Mouse (Mus musculus) neural tube, embryonic 13.5 days (tissue): Measurements from ENCODE around the gene Evpl. TPM values are rescaled to one million over a fixed set of nuclear protein-coding genes. Genes with fewer than 3 reads are reported as not detected.

ENCODE experiments used
- ATAC-seq: fragments of 200-750 bp; cut with Nextera tagmentation; 2 replicates; pipeline ENCODE4 v1.8.0; 2017; ENCODE audit warnings: low read depth, mild to moderate bottlenecking, moderate TSS enrichment, moderate library complexity
- H3K27ac ChIP-seq: fragments of 300-500 bp; sonication (generic); replicated peaks from 2 replicates; pipeline ENCODE4 v1.5.1; 2015; ENCODE audit warnings: moderate library complexity, mild to moderate bottlenecking, inconsistent platforms
- H3K27me3 ChIP-seq: fragments of 300-500 bp; sonication (generic); 2 replicates; pipeline ENCODE4 v1.6.1; 2015; ENCODE audit warnings: mild to moderate bottlenecking, inconsistent platforms
- H3K36me3 ChIP-seq: fragments of 300-500 bp; sonication (generic); 2 replicates; pipeline ENCODE4 v1.6.1; 2015; ENCODE audit warnings: mild to moderate bottlenecking, inconsistent platforms
- H3K4me1 ChIP-seq: fragments of 300-500 bp; sonication (generic); replicated peaks from 2 replicates; pipeline ENCODE4 v1.6.1; 2015; ENCODE audit warnings: inconsistent platforms
- H3K4me2 ChIP-seq: fragments of 300-500 bp; sonication (generic); 2 replicates; pipeline ENCODE4 v1.6.1; 2015; ENCODE audit warnings: inconsistent platforms, mild to moderate bottlenecking, moderate library complexity
- H3K4me3 ChIP-seq: fragments of 300-500 bp; sonication (generic); 2 replicates; pipeline ENCODE4 v1.5.1; 2015; ENCODE audit warnings: mild to moderate bottlenecking, inconsistent platforms
- H3K9ac ChIP-seq: fragments of 300-500 bp; sonication (generic); 2 replicates; pipeline ENCODE4 v1.6.1; 2015; ENCODE audit warnings: moderate library complexity, mild to moderate bottlenecking, inconsistent platforms
- H3K9me3 ChIP-seq: fragments of 300-500 bp; sonication (generic); 2 replicates; pipeline ENCODE4 v1.6.1; 2016; ENCODE audit warnings: inconsistent platforms
- WGBS: fragments of 180-500 bp; shearing (Covaris S2); methylation state at CpG from one replicate; pipeline ENCODE4 v1.1.7; 2015; 5-methylcytosine and 5-hydroxymethylcytosine counted together
- polyA plus RNA-seq: library from polyadenylated mRNA; unstranded; fragments of >200 nt; fragmentation: Nextera tagmentation; extraction: Ambion mirVana; gene quantifications from 2 replicates; pipeline ENCODE4 v1.2.1, GENCODE M21; 2015

Gene Evpl
- polyA plus RNA-seq, 1 experiment from 2014 or later: 0.59 TPM

DNA sequence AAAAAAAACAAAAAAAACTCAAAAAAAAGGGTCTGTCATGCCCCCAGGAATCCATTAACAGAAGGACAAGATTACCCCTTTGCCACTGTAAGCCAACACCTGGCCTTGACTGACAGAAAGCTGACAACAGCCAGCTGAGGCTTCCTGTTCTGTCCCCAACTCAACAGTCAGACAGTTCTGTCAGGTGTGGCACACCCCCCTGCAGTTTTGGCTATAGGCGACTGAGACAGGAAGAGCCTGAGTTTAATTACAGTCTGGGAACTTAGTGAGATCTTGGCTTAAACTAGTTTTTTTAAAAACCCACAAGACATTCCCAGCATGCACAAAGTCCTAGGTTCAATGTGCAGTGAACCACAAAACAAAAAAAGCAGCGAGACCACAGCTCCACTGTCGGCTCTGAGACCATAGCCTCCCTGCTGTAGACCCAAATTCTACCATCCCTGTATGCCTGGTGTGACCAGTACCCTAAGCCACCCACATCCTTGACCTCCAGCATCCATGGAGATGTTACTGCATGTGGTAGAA, 15.3 kb upstream of the Evpl start:
- no peak for ATAC-seq
- H3K9me3 ChIP-seq: no peaks in the 10 kb centered on the region
- 93% methylated on average over 3 of the region's 3 CpGs for WGBS

DNA sequence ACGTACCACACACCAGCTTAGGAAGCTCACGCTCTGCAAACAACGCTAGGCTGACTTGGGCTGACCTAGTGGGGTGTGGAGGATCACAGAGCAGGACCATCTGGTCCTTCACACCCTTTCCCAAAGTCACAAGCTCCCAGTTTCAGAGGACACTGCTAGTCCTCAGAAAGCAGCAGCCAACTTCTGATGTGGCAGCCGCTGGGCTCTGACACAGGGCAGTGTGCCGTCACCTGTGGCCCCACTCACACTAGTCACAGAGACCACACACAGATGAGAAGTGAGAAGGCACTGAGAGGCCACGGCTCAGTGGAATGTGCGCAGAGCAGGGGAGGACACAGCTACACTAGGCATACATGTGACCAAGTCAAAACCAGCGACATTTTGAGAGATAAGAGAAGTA, 13.0 kb upstream of the Evpl start:
- Histone ChIP-seq H3K9ac (no peak overlapping the region), H3K27me3 (no peaks in the 10 kb centered on the region), H3K27ac (no peak overlapping the region), H3K4me3 (no peak overlapping the region), H3K4me1 (no peaks in the 10 kb centered on the region), H3K9me3 (no peaks in the 10 kb centered on the region), H3K36me3 (peaks cover 99% of the 10 kb centered on the region), H3K4me2 (no peak overlapping the region)
- ATAC-seq: no peak
- WGBS: 94% methylated on average over 8 of the region's 8 CpGs

More for the DNA sequence above, 15.3 kb upstream of the Evpl start:
- no peaks in the 10 kb centered on the region for H3K4me1 ChIP-seq
- no peak overlapping the region for H3K27ac ChIP-seq
- no peak overlapping the region for H3K4me2 ChIP-seq
- no peak overlapping the region for H3K9ac ChIP-seq
- H3K4me3 ChIP-seq: no peak overlapping the region
- peaks cover 98% of the 10 kb centered on the region for H3K36me3 ChIP-seq
- no peaks in the 10 kb centered on the region for H3K27me3 ChIP-seq

DNA sequence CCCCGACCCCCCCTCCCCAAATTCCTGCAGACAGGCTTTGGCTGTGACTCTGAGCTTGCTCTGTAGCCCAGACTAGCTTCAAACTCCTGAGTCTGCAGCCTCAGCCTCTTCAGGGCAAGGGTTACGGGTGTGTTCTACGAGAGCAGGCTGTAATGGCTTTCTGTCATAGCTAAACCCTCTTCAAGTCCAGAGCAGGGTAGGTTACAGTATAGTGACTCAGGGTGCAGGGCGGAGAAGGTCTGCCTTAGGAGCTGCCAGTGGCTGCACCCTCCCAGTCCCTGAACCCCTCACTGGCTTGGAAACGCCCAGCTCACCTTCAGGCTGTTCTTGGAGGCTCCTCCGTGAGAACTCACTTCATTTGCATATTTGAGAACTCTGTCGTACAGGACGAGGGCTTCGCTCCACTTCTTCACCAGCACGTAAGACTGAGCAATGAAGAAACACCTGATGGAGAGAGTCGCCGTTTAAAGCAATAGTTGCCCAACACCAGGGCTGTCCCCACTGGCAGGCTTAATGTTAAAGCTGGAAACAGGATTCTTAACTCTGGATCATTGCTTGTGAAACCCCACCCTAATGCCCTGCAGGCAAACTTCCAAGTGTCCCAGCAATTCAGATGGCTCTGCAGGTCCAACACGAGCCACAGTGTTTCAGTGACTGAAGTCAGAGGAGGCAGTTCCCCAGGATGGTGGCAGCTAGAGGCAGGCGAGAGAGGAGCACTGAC, 9.8 kb upstream of the Evpl start:
- Histone ChIP-seq H3K27me3 (no peaks in the 10 kb centered on the region), H3K4me2 (no peak overlapping the region), H3K9me3 (no peaks in the 10 kb centered on the region), H3K36me3 (peaks cover 100% of the 10 kb centered on the region), H3K4me3 (no peak overlapping the region), H3K4me1 (no peaks in the 10 kb centered on the region), H3K27ac (no peak overlapping the region), H3K9ac (no peak overlapping the region)
- 86% methylated on average over 14 of the region's 14 CpGs for WGBS
- no peak for ATAC-seq

- Histone ChIP-seq H3K9me3 (no peaks in the 10 kb centered on the region), H3K4me1 (peaks cover 9% of the 10 kb centered on the region), H3K27me3 (no peaks in the 10 kb centered on the region), H3K9ac (no peak overlapping the region), H3K4me3 (no peak overlapping the region), H3K4me2 (no peak overlapping the region), H3K27ac (no peak overlapping the region), H3K36me3 (peaks cover 80% of the 10 kb centered on the region)
- no peak for ATAC-seq
- 70% methylated on average over 6 of the region's 6 CpGs for WGBS
Measured at GRCm38 (mm10) chr11:116245616-116246015, 7.7 kb upstream of the Evpl start.

DNA sequence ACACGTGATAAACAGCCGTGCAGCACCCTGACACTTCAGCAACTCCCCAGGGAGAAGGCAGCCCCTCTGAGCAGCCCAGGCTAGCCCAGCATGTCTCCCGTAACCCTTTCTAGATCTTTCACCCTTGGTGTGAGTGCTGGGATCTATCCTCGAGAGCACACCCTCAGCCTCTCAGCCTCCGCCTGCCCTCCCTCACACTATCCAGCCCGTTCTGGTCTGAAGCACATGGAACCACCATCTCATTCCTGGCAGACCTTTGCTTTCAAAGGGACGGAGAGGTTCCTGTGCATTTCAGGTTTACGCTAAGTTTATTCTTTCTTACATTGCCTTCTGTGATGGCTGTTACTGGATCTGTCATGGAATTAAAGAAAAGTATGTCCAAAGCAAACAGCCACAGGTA, 6.7 kb upstream of the Evpl start:
- 87% methylated on average over 8 of the region's 8 CpGs for WGBS
- no peak for ATAC-seq
- H3K9me3 ChIP-seq: no peaks in the 10 kb centered on the region
- no peak overlapping the region for H3K4me3 ChIP-seq
- H3K27me3 ChIP-seq: no peaks in the 10 kb centered on the region
- peaks cover 70% of the 10 kb centered on the region for H3K36me3 ChIP-seq
- H3K4me1 ChIP-seq: peaks cover 13% of the 10 kb centered on the region
- H3K4me2 ChIP-seq: no peak overlapping the region
- no peak overlapping the region for H3K27ac ChIP-seq
- H3K9ac ChIP-seq: no peak overlapping the region

DNA sequence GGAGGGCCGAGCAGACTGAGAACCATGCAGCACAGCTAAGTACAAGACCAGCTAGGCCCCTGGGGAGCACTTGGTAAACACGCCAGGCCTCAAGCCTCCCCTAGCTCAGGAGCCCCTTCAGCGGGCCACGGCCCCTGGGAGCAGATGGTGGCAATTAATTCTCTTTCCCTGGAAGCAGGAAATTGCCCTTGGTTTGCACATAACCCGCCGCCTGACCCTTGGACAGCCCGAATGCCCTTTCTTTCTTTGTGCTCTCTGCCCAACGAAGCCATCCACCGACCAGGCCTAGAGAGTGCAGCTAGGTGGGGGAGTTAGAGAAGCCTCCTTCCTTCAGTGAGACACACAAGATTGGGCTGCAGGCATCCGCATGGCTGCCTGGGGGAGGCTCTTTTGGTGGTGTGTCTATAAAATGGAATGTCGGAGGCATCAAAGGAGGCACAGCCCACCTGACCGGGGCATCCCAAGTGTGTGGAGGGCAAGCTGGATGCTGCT, 3.9 kb upstream of the Evpl start:
- 13% methylated on average over 12 of the region's 12 CpGs for WGBS
- H3K27ac ChIP-seq: no peak overlapping the region
- peaks cover 21% of the 10 kb centered on the region for H3K27me3 ChIP-seq
- H3K4me2 ChIP-seq: no peak overlapping the region
- ATAC-seq: no peak
- peak overlapping the region; percentile 1; the same call in 1 of the 2 replicates for H3K9ac ChIP-seq
- peaks cover 42% of the 10 kb centered on the region for H3K36me3 ChIP-seq
- peaks cover 22% of the 10 kb centered on the region for H3K4me1 ChIP-seq
- no peaks in the 10 kb centered on the region for H3K9me3 ChIP-seq
- H3K4me3 ChIP-seq: no peak overlapping the region

DNA sequence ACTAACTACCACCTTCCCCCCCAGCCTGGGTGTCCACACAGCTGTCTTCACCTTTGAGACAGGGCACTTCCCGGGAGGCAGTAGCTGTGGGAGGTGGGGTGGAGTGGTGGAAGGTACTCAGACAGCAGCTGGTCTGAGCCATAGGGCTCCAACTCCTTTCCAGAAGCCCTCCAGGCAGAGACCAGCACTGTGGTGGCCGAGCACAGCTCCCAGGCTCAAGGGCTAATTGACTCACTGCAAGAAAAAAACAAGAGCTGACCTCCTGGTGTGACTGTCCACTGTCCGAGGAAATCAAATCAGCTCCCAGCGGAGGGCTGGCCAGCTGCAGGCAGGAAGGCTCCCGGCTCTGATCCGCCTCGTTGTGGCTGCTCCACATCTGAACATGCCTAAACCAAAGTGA, 1.9 kb upstream of the Evpl start:
- WGBS: 5% methylated on average over 7 of the region's 7 CpGs
- Histone ChIP-seq H3K36me3 (peaks cover 22% of the 10 kb centered on the region), H3K4me2 (no peak overlapping the region), H3K4me1 (peaks cover 22% of the 10 kb centered on the region), H3K27ac (no peak overlapping the region), H3K9ac (no peak overlapping the region), H3K27me3 (peaks cover 26% of the 10 kb centered on the region), H3K4me3 (no peak overlapping the region), H3K9me3 (no peaks in the 10 kb centered on the region)
- ATAC-seq: no peak

GRCm38 (mm10) chr11:116234901-116235300, 3.0 kb downstream of the Evpl start:
- Histone ChIP-seq H3K9ac (no peak overlapping the region), H3K27ac (no peak overlapping the region), H3K4me1 (peaks cover 12% of the 10 kb centered on the region), H3K4me2 (no peak overlapping the region), H3K9me3 (no peaks in the 10 kb centered on the region), H3K27me3 (peaks cover 30% of the 10 kb centered on the region), H3K4me3 (no peak overlapping the region), H3K36me3 (no peaks in the 10 kb centered on the region)
- ATAC-seq: no peak
- WGBS: 86% methylated on average over 8 of the region's 8 CpGs

DNA sequence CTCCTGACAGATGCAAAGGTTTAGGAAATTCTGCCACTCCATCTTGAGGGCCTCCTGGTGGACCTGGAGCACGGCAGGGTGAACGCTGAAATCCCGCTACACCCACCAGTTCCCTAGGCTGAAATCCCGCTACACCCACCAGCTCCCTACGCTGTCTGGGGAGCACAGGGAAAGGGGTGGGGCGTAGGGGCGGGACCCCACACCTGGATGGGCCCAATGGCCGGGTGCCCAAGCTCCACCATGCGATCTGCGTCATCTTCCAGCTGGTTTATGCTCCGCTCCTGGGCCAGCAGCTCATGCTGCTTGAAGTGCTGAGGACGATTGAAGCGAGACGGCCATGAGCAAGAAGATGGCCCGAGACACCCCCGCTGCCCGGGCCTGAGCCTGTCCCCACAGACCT, 5.5 kb downstream of the Evpl start:
- Histone ChIP-seq H3K4me1 (no peaks in the 10 kb centered on the region; the same call in 1 of the 2 replicates), H3K4me3 (no peak overlapping the region), H3K27me3 (peaks cover 15% of the 10 kb centered on the region), H3K9ac (0 out of 2 replicates have a peak overlapping the region, but pooled peaks have one; percentile 26), H3K27ac (no peak overlapping the region), H3K36me3 (no peaks in the 10 kb centered on the region), H3K4me2 (peak overlapping the region; percentile 26; the same call in 1 of the 2 replicates), H3K9me3 (no peaks in the 10 kb centered on the region)
- WGBS: 30% methylated on average over 17 of the region's 17 CpGs
- ATAC-seq: 0 out of 2 replicates have a peak, but pooled peaks have one; percentile 43

- H3K27me3 ChIP-seq: peaks cover 20% of the 10 kb centered on the region
- no peak overlapping the region for H3K4me2 ChIP-seq
- no peak overlapping the region for H3K9ac ChIP-seq
- H3K9me3 ChIP-seq: no peaks in the 10 kb centered on the region
- 80% methylated on average over 4 of the region's 4 CpGs for WGBS
- no peaks in the 10 kb centered on the region; the same call in 1 of the 2 replicates for H3K4me1 ChIP-seq
- H3K4me3 ChIP-seq: no peak overlapping the region
- no peak overlapping the region for H3K27ac ChIP-seq
- no peaks in the 10 kb centered on the region for H3K36me3 ChIP-seq
- ATAC-seq: no peak
Measured at GRCm38 (mm10) chr11:116228699-116229098, 9.2 kb downstream of the Evpl start.

DNA sequence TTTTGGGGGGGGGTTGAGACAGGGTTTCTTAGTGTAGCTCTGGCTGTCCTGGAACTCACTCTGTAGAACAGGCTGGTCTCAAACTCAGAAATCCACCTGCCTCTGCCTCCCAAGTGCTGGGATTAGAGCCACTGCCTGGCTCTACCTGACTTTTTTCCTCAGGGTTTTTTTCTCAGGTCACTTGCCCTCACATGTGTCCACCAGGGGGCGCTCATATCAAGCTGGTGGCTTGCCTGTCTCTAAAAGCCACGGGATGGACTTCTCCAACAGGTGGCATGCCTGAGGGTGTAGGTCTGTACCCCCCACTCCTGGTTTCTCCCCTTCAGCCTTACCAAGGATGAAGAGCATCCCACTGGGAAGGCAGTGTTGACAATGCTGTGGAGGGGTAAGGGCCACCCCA, 11.5 kb downstream of the Evpl start:
- H3K9ac ChIP-seq: no peak overlapping the region
- H3K4me2 ChIP-seq: no peak overlapping the region
- H3K36me3 ChIP-seq: no peaks in the 10 kb centered on the region
- H3K4me1 ChIP-seq: peaks cover 11% of the 10 kb centered on the region
- WGBS: 0% methylated on average over 2 of the region's 2 CpGs
- H3K27me3 ChIP-seq: peaks cover 40% of the 10 kb centered on the region
- H3K4me3 ChIP-seq: no peak overlapping the region
- no peak overlapping the region for H3K27ac ChIP-seq
- no peak for ATAC-seq
- H3K9me3 ChIP-seq: peaks cover 5% of the 10 kb centered on the region; the same call in 1 of the 2 replicates

GRCm38 (mm10) chr11:116222740-116223059, 15.2 kb downstream of the Evpl start:
- peaks cover 30% of the 10 kb centered on the region for H3K4me1 ChIP-seq
- peak overlapping the region; percentile 52 for H3K4me2 ChIP-seq
- peak overlapping the region; percentile 31 for H3K4me3 ChIP-seq
- peaks cover 5% of the 10 kb centered on the region; the same call in 1 of the 2 replicates for H3K9me3 ChIP-seq
- no peaks in the 10 kb centered on the region for H3K36me3 ChIP-seq
- 9% methylated on average over 23 of the region's 23 CpGs for WGBS
- no peak overlapping the region for H3K27ac ChIP-seq
- peaks cover 52% of the 10 kb centered on the region for H3K27me3 ChIP-seq
- ATAC-seq: no peak
- H3K9ac ChIP-seq: peak overlapping the region; percentile 57
